Mouse (Mus musculus): ENCODE data around the gene Gstt4. TPM values are rescaled to one million over a fixed set of nuclear protein-coding genes. Genes with fewer than 3 reads are reported as not detected.

Gene Gstt4
- polyA plus RNA-seq, 1 experiment from 2014 or later = not detected

DNA sequence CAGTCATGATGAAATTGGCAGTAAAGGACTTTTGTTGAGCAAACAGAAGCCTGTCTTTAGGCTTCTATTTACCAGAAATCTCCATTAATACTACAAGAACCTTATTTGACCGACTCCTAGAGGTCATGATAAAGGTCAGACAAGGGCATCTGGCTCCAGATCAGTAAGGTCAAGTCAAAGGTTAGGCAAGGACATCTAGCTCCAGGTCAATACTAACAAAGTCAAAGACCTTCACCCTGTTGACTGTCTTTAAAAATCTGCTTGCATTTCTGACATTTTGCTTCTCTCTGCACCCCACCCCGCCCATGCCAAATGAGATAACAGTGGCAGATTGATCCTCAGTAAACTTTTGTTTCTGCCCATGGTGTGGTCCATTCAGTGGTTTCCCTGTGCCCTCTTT is 18.1 kb downstream of the Gstt4 start:
- H3K4me1 ChIP-seq (ENCODE audit: control insufficient read depth, insufficient read depth, low read length) = no peaks in the 10 kb centered on the region
- no peaks in the 10 kb centered on the region for H3K9me3 ChIP-seq (replicated peaks; ENCODE audit: control insufficient read depth, low read length, poor library complexity, severe bottlenecking)
- H3K9ac ChIP-seq (ENCODE audit: low read depth, low read length) = no peak overlapping the region
- WGBS = 72% methylated on average over 2 of the region's 2 CpGs
- H3K36me3 ChIP-seq (ENCODE audit: control insufficient read depth, insufficient read depth, low read length) = no peaks in the 10 kb centered on the region
- H3K27ac ChIP-seq (ENCODE audit: low read length) = no peak overlapping the region
- H3K27me3 ChIP-seq (ENCODE audit: control insufficient read depth, insufficient read depth, low read depth, low read length) = no peaks in the 10 kb centered on the region
- H3K4me3 ChIP-seq (ENCODE audit: low read depth, low read length) = no peak overlapping the region
- no peak for ATAC-seq
- no peak overlapping the region for H3K4me2 ChIP-seq (ENCODE audit: low read length)

DNA sequence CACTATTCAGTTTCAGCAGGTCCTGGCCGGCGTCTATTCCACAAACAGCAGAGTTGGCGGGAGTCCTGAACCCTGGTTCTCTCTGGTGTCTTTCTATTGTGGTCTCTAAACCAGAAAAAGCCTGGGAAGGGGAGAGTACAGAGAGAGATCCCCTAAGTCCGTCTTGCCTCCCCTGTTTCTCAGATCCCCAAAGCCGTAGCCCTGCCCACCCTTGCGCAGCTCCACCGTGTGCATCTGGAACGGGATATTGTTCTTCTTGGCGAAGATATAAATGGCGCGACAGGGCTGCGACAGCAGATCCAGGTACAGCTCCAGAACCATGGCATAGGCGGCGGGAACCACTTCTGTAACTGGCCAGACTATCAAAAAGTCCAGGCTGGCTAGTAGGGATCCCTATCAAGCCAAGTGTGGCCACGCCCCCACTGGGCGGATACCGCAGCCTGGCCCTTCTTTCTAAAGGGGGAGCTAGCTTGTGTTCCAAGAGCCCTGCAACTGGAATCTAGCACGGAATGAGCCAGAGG is 24.1 kb downstream of the Gstt4 start, which contains the start of gene Gstt1:
Gene Gstt1, minus strand, starts transcription at position 409 of the 521 bp plus-strand sequence.
- Histone ChIP-seq H3K9me3 (replicated peaks; ENCODE audit: control insufficient read depth, low read length, poor library complexity, severe bottlenecking) (no peaks in the 10 kb centered on the region), H3K4me1 (ENCODE audit: control insufficient read depth, insufficient read depth, low read length) (peaks cover 5% of the 10 kb centered on the region), H3K4me2 (ENCODE audit: low read length) (peak within 1 kb of the TSS; percentile 59), H3K36me3 (ENCODE audit: control insufficient read depth, insufficient read depth, low read length) (no peaks in the 10 kb centered on the region), H3K4me3 (ENCODE audit: low read depth, low read length) (peak within 1 kb of the TSS; percentile 41), H3K27me3 (ENCODE audit: control insufficient read depth, insufficient read depth, low read depth, low read length) (no peaks in the 10 kb centered on the region), H3K27ac (ENCODE audit: low read length) (0 out of 2 replicates have a peak within 1 kb of the TSS, but pooled peaks have one; percentile 9), H3K9ac (ENCODE audit: low read depth, low read length) (peak within 1 kb of the TSS; percentile 10)
- peak; percentile 55 for ATAC-seq
- 3% methylated on average over 18 of the region's 18 CpGs for WGBS

DNA sequence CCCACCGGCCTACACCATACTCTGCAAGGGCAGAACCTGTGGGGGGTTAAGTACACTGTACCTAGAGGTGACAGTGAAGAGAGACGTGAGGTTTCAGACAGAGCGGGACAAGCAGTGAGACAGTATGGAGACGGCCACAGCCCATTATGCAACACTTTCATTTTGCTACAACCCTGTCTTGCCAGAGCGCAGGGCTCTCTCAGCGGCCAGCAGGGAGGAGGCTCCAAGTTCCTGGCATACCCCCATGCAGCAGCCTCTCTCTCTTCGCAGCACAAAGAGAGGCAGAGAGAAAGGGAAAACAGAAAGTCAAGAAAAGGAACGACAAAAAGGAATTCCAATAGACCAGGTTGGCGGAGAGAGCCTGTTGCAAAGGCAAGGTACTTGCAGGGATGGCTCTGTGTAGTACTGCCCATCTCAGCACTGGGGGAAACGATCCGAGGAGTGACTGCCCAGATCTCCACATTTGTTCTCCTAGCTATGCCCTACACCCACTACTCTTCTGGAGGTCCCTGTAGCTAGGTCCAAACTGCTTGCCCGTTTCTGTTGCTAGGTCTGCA is 24.6 kb downstream of the Gstt4 start:
- no peaks in the 10 kb centered on the region for H3K9me3 ChIP-seq (replicated peaks; ENCODE audit: control insufficient read depth, low read length, poor library complexity, severe bottlenecking)
- peak overlapping the region; percentile 10 for H3K9ac ChIP-seq (ENCODE audit: low read depth, low read length)
- peak; percentile 80 for ATAC-seq

DNA sequence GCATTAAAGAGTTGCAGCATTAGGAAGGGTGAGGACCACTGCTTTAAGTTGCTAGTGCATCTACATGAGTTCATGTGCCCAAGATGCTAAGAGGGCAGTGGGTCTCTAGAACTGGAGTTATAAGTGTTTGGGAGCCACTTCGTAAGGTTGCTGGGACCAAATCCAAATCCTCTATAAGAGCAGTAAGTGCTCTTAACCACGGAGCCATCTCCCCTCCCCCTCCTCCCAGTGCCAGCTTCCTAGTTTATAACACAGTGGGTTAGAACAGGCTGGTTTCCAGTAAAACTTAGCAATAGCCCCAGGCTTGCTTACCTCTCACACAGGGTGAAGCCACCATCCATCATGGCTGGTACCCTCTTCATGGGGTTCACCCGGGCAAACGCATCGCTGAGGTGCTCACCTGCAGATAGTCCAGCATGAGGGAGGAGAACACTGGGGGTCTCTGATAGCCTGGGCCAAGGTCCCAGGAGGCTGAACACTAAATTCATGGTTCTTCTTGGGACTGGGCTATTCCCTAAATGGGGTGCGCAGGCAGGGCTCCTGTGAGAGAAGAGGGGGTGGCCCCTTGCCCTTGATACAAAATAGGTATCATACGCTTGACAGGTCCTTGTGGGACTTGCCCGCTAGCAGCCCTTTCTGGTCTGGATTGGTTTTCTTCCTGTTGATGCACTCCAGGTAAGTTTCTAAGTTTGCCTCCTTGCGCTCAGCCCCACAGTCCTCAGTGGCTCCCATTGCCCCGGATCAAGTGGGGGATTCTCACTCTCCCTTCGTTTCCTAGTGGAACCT is 25.4 kb downstream of the Gstt4 start:
- no peak overlapping the region for H3K27ac ChIP-seq (ENCODE audit: low read length)
- H3K9me3 ChIP-seq (replicated peaks; ENCODE audit: control insufficient read depth, low read length, poor library complexity, severe bottlenecking) = no peaks in the 10 kb centered on the region
- H3K4me3 ChIP-seq (ENCODE audit: low read depth, low read length) = peak overlapping the region; percentile 41
- H3K9ac ChIP-seq (ENCODE audit: low read depth, low read length) = no peak overlapping the region
- no peaks in the 10 kb centered on the region for H3K27me3 ChIP-seq (ENCODE audit: control insufficient read depth, insufficient read depth, low read depth, low read length)
- no peaks in the 10 kb centered on the region for H3K36me3 ChIP-seq (ENCODE audit: control insufficient read depth, insufficient read depth, low read length)
- no peak for ATAC-seq
- WGBS = 45% methylated on average over 11 of the region's 11 CpGs
- peaks cover 5% of the 10 kb centered on the region for H3K4me1 ChIP-seq (ENCODE audit: control insufficient read depth, insufficient read depth, low read length)
- peak overlapping the region; percentile 59 for H3K4me2 ChIP-seq (ENCODE audit: low read length)

More for the DNA sequence above, 24.6 kb downstream of the Gstt4 start:
- Histone ChIP-seq H3K4me2 (ENCODE audit: low read length) (peak overlapping the region; percentile 59), H3K27me3 (ENCODE audit: control insufficient read depth, insufficient read depth, low read depth, low read length) (no peaks in the 10 kb centered on the region), H3K4me1 (ENCODE audit: control insufficient read depth, insufficient read depth, low read length) (peaks cover 5% of the 10 kb centered on the region), H3K36me3 (ENCODE audit: control insufficient read depth, insufficient read depth, low read length) (no peaks in the 10 kb centered on the region), H3K4me3 (ENCODE audit: low read depth, low read length) (peak overlapping the region; percentile 41), H3K27ac (ENCODE audit: low read length) (0 out of 2 replicates have a peak overlapping the region, but pooled peaks have one; percentile 9)
- under 1% methylated on average over 12 of the region's 12 CpGs for WGBS

GRCm38 (mm10) chr10:75794880-75795279 is 27.5 kb downstream of the Gstt4 start:
- Histone ChIP-seq H3K36me3 (ENCODE audit: control insufficient read depth, insufficient read depth, low read length) (no peaks in the 10 kb centered on the region), H3K4me3 (ENCODE audit: low read depth, low read length) (no peak overlapping the region), H3K4me2 (ENCODE audit: low read length) (no peak overlapping the region), H3K27me3 (ENCODE audit: control insufficient read depth, insufficient read depth, low read depth, low read length) (no peaks in the 10 kb centered on the region), H3K9me3 (replicated peaks; ENCODE audit: control insufficient read depth, low read length, poor library complexity, severe bottlenecking) (no peaks in the 10 kb centered on the region), H3K4me1 (ENCODE audit: control insufficient read depth, insufficient read depth, low read length) (peaks cover 5% of the 10 kb centered on the region), H3K9ac (ENCODE audit: low read depth, low read length) (no peak overlapping the region), H3K27ac (ENCODE audit: low read length) (no peak overlapping the region)
- no peak for ATAC-seq
- 28% methylated on average over 3 of the region's 3 CpGs for WGBS

DNA sequence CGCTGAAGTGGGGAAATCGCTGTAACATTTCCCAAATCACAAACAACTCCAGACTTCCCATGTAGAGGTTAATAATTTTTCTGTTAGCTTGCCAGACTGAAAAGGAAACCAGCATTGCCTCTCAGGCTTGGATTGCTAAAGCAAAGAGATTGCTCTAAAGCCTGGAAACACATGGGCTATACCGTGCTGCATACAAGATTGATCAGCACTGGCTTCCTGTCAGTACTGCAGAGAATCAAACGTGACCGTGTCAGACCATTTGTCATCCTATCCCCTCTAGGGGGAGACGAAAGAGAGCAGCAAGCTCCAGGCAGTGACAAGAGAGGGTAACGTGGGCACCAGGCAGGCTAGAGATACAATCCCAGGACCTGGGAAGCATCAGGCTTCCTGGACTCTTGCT is 31.6 kb downstream of the Gstt4 start:
- Histone ChIP-seq H3K4me2 (ENCODE audit: low read length) (no peak overlapping the region), H3K9me3 (replicated peaks; ENCODE audit: control insufficient read depth, low read length, poor library complexity, severe bottlenecking) (no peaks in the 10 kb centered on the region), H3K9ac (ENCODE audit: low read depth, low read length) (no peak overlapping the region), H3K36me3 (ENCODE audit: control insufficient read depth, insufficient read depth, low read length) (no peaks in the 10 kb centered on the region), H3K27me3 (ENCODE audit: control insufficient read depth, insufficient read depth, low read depth, low read length) (no peaks in the 10 kb centered on the region), H3K4me1 (ENCODE audit: control insufficient read depth, insufficient read depth, low read length) (no peaks in the 10 kb centered on the region), H3K4me3 (ENCODE audit: low read depth, low read length) (no peak overlapping the region), H3K27ac (ENCODE audit: low read length) (no peak overlapping the region)
- no peak for ATAC-seq
- WGBS = 26% methylated on average over 7 of the region's 7 CpGs

DNA sequence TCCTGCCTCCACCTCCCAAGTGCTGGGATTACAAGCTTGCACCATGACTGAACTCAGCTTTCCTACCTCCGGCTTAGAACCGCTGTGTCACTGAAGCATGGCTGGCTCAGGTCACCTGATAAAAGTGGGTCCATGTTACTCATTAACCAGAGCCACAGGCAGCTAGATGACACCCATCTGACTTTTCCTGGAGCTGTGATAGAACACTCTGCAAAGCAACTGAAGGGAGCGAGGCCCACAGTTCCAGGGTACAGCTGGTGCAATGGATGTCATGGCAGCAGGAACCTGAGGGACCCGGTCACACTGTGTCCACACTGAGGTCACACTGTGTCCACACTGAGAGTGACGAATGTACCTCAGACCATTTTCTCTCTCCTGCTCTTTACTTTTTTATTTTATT is 32.5 kb downstream of the Gstt4 start:
- no peak for ATAC-seq
- H3K4me3 ChIP-seq (ENCODE audit: low read depth, low read length) = no peak overlapping the region
- H3K9me3 ChIP-seq (replicated peaks; ENCODE audit: control insufficient read depth, low read length, poor library complexity, severe bottlenecking) = no peaks in the 10 kb centered on the region
- H3K4me1 ChIP-seq (ENCODE audit: control insufficient read depth, insufficient read depth, low read length) = no peaks in the 10 kb centered on the region
- no peaks in the 10 kb centered on the region for H3K27me3 ChIP-seq (ENCODE audit: control insufficient read depth, insufficient read depth, low read depth, low read length)
- H3K36me3 ChIP-seq (ENCODE audit: control insufficient read depth, insufficient read depth, low read length) = no peaks in the 10 kb centered on the region
- H3K9ac ChIP-seq (ENCODE audit: low read depth, low read length) = no peak overlapping the region
- no peak overlapping the region for H3K27ac ChIP-seq (ENCODE audit: low read length)
- WGBS = 97% methylated on average over 5 of the region's 5 CpGs
- H3K4me2 ChIP-seq (ENCODE audit: low read length) = no peak overlapping the region

GRCm38 (mm10) chr10:75789081-75789735 is 33.1 kb downstream of the Gstt4 start:
- Histone ChIP-seq H3K27ac (ENCODE audit: low read length) (no peak overlapping the region), H3K9me3 (replicated peaks; ENCODE audit: control insufficient read depth, low read length, poor library complexity, severe bottlenecking) (no peaks in the 10 kb centered on the region), H3K4me3 (ENCODE audit: low read depth, low read length) (no peak overlapping the region), H3K36me3 (ENCODE audit: control insufficient read depth, insufficient read depth, low read length) (no peaks in the 10 kb centered on the region), H3K9ac (ENCODE audit: low read depth, low read length) (no peak overlapping the region), H3K4me1 (ENCODE audit: control insufficient read depth, insufficient read depth, low read length) (no peaks in the 10 kb centered on the region), H3K27me3 (ENCODE audit: control insufficient read depth, insufficient read depth, low read depth, low read length) (no peaks in the 10 kb centered on the region), H3K4me2 (ENCODE audit: low read length) (no peak overlapping the region)
- ATAC-seq = no peak
- WGBS = 77% methylated on average over 6 of the region's 6 CpGs

DNA sequence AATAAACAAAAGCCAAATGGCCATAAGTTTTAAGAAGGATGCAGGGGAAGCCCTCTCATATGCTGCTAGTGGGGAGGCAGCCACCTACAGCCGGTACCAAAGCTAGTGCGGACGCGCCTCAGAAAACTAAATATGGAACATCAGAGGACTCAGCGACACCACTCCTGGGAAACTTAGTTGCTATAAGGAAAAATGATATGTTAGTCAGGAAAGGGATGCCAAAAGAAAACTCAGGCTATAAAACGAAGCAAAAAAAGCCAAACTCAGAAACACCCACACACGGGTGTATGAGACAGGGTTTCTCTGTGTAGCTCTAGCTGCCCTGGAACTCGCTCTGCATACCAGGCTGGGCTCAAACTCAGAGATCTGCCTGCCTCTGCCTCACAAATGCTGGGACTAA is 34.1 kb downstream of the Gstt4 start:
- Histone ChIP-seq H3K9me3 (replicated peaks; ENCODE audit: control insufficient read depth, low read length, poor library complexity, severe bottlenecking) (no peaks in the 10 kb centered on the region), H3K4me2 (ENCODE audit: low read length) (no peak overlapping the region), H3K27ac (ENCODE audit: low read length) (no peak overlapping the region), H3K27me3 (ENCODE audit: control insufficient read depth, insufficient read depth, low read depth, low read length) (no peaks in the 10 kb centered on the region), H3K4me3 (ENCODE audit: low read depth, low read length) (no peak overlapping the region), H3K4me1 (ENCODE audit: control insufficient read depth, insufficient read depth, low read length) (no peaks in the 10 kb centered on the region), H3K36me3 (ENCODE audit: control insufficient read depth, insufficient read depth, low read length) (no peaks in the 10 kb centered on the region), H3K9ac (ENCODE audit: low read depth, low read length) (no peak overlapping the region)
- 94% methylated on average over 8 of the region's 8 CpGs for WGBS
- no peak for ATAC-seq
